Mouse (Mus musculus): ENCODE results near the gene Apoa1.

The Apoa1 gene

GRCm38 (mm10) chr9:46268343-46268873 is 40.0 kb downstream of the Apoa1 start, which contains the start of gene Apoa5:
TSS of gene Apoa5 (plus strand) at chr9:46268633.
- no peak for DNase-seq

GRCm38 (mm10) chr9:46269125-46269524 is 40.7 kb downstream of the Apoa1 start:
- DNase-seq: no peak

- DNase-seq: no peak
These were observed 42.4 kb downstream of the Apoa1 start for GRCm38 (mm10) chr9:46270782-46271181.

GRCm38 (mm10) chr9:46272070-46272469 is 43.7 kb downstream of the Apoa1 start:
- DNase-seq: no peak

GRCm38 (mm10) chr9:46272677-46273454 is 44.5 kb downstream of the Apoa1 start, which contains the start of gene Zpr1:
TSS of gene Zpr1 (plus strand) at chr9:46273064.
- DNase-seq: peak; percentile 82

GRCm38 (mm10) chr9:46274494-46274893 is 46.1 kb downstream of the Apoa1 start:
- no peak for DNase-seq
